Mouse (Mus musculus) neutrophil, adult 5-6 weeks (primary cell): Measurements from ENCODE around the gene Nudt3. TPM values are rescaled to one million over a fixed set of nuclear protein-coding genes. Genes with fewer than 3 reads are reported as not detected.

Experiments used
- ATAC-seq: fragments of 151-379, 151-347 bp; 2 replicates; pipeline ENCODE4 v1.8.0; 2017; ENCODE audit warnings: mild to moderate bottlenecking, moderate TSS enrichment; ENCODE audit not compliant: insufficient number of reproducible peaks, poor library complexity, low FRiP score, severe bottlenecking; ENCODE audit errors: extremely low read depth
- total RNA-seq: library from RNA; stranded (forward); fragments of 200-1000 nt; gene quantifications from 2 replicates; pipeline ENCODE4 v1.2.3, GENCODE M21; 2017

Gene Nudt3
- total RNA-seq, 1 experiment from 2014 or later: 81.1 TPM

GRCm38 (mm10) chr17:27556315-27557011, 66.8 kb downstream of the Nudt3 start, which contains the start of gene Hmga1:
Gene Hmga1, plus strand, starts transcription at chr17:27556497.
- ATAC-seq: peak; percentile 30

- peak; percentile 46 for ATAC-seq
Observed at GRCm38 (mm10) chr17:27555512-27556172, 67.7 kb downstream of the Nudt3 start.

- no peak for ATAC-seq
Observed at GRCm38 (mm10) chr17:27555075-27555511, 68.2 kb downstream of the Nudt3 start.

GRCm38 (mm10) chr17:27554062-27554960, 69.0 kb downstream of the Nudt3 start:
- ATAC-seq: no peak

- ATAC-seq: no peak
Observed at GRCm38 (mm10) chr17:27552215-27553201, 70.8 kb downstream of the Nudt3 start.

GRCm38 (mm10) chr17:27551393-27551940, 71.8 kb downstream of the Nudt3 start:
- ATAC-seq: no peak

DNA sequence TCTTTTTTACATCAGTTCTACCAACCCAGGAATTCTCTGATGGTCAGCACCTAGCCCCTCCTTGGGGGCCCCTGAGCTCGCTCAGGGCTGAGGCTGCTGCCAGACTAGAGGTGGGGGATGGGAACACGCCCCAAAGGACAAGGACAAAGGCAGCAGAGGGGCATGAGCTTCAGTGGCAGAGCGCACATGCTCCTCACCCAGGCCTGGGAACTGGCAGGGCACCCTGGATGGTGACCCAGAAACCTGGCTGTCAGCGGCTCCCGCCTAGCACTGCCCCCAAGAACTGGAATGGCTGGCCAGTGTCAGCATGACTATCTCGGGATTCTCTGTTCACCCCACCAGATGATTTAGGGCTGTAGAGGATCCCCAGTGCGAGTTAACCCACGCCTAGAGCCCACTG, 74.1 kb downstream of the Nudt3 start:
- ATAC-seq: no peak

DNA sequence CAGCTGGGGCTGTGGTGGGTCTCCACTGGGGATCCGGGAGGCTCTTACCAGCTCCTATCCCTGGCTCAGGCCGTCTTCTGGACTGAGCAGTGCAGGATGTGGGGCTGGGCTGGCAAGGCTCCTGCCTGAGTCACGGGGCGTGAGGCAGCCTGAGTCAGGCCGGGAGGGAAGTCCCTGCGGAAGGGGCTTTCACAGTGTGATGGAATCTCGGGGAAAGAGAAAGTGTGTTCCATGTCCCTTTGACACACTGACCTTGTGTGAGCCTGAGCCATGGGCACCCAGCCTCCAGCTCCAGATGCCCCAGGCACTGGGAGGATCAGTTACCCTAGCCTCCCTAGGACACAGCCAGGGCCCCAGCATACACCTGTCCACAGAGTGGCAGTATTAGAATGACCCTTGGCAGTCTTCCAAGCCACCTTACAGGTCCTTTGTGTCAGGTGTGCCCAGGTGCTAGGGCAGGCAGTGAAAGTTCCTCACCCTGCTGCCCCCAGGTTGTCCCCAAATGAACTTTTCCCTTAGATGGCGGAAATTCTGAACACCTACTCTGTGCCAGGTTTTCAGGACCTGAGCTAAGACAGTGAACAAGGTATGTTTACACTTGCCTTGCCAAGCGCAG, 75.9 kb downstream of the Nudt3 start:
- no peak for ATAC-seq

- ATAC-seq: no peak
Observed at GRCm38 (mm10) chr17:27546574-27547085, 76.7 kb downstream of the Nudt3 start.

- no peak for ATAC-seq
Observed at GRCm38 (mm10) chr17:27545991-27546390, 77.3 kb downstream of the Nudt3 start.

DNA sequence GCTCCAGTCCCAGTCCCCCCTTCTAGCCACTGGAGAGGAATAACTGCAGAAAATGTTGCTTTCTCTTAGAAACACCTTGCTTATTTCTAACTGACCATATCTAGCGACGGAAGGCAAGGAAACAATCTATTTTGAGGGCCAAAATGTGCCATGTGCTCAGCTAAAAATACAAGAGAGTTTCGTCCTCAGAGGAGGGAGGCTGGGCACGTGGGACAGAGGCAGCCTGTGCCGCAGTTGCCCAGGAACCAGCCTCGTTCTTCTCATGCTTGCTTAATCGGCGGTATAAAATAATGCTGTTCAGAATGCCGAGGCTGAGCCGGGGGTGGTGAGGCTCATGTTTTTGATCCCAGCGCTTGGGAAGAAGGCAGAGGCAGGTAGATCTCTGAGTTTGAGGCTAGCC, 78.7 kb downstream of the Nudt3 start:
- no peak for ATAC-seq

DNA sequence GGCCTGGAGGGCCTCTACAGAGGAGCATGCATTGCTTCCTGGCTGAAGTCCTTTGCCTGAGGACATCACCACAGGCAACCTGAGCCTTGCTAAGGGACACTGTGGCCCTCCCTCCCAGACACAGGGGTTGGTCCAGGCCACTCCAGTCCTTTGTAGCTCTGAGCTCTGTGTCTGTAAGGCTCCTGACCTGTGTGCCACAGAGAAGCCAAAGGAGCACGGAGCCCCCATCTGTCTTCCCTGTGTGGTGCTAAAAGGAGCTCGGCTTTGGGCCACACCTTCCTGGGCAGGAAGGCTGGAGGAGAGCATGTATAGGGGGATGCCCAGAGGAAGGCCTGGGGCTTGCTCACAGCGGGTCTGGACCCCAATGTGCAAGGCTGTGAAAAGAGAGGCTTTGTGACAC, 81.3 kb downstream of the Nudt3 start:
- no peak for ATAC-seq

GRCm38 (mm10) chr17:27541261-27541660, 82.0 kb downstream of the Nudt3 start:
- no peak for ATAC-seq

DNA sequence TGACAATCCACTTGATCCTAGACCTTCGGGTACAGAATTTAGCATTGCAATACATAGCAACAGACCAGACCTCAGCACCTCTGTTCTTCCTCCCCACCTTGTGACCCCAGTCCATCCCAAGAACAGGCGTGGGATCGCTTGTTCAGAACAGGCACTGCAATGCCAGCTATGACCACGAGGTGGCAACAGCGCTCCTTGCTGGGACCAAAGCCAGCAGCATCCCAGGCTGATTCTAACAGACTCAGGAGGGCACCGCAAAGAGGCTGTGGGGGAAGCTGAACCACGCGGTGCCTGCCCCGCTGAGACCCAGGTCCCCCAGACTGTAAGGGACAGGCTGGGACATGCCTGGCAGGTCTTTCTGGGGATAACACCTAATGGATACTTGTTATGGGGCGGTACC, 88.6 kb downstream of the Nudt3 start:
- ATAC-seq: peak; percentile 94

GRCm38 (mm10) chr17:27533354-27533753, 89.9 kb downstream of the Nudt3 start:
- no peak for ATAC-seq

- no peak for ATAC-seq
Observed at GRCm38 (mm10) chr17:27532095-27532494, 91.2 kb downstream of the Nudt3 start.
